Mouse (Mus musculus): ENCODE measurements at regions not wholly inside any gene's neighbourhood (a gene's known extent, or its start where the extent isn't known, plus 50 kb on each side); places are given as distances from the start of the nearest gene placed in this dataset.
A peak's percentile ranks its signal among the peaks of the same experiment; 100 is the strongest.

GRCm38 (mm10) chr1:14484121-14484916, 1608.8 kb downstream of the 4930444P10Rik start:
- TF ChIP-seq CTCF (IDR thresholded peaks at IDR 0.05; ENCODE audit: low read depth) = no peak
- Histone ChIP-seq H3K27me3 (ENCODE audit: insufficient read depth, low read length) (no peaks in the 10 kb centered on the region), H3K4me2 (ENCODE audit: low read depth, low read length) (no peak overlapping the region), H3K9ac (replicated peaks; ENCODE audit: low read length) (no peak overlapping the region), H3K9me3 (ENCODE audit: low read length) (no peaks in the 10 kb centered on the region), H3K4me1 (ENCODE audit: insufficient read depth, low read length) (no peaks in the 10 kb centered on the region), H3K27ac (no peak overlapping the region), H3K4me3 (ENCODE audit: low read length) (no peak overlapping the region), H3K36me3 (ENCODE audit: insufficient read depth, low read length) (no peaks in the 10 kb centered on the region)
- WGBS = 90% methylated on average over 6 of the region's 6 CpGs
- DNase-seq (ENCODE audit: low spot score) (no peak), ATAC-seq (no peak)

- 17% methylated on average over 3 of the region's 3 CpGs for WGBS
Observed at GRCm38 (mm10) chr1:14472294-14472693, 1620.8 kb downstream of the 4930444P10Rik start.

GRCm38 (mm10) chr1:14471551-14471950, 1621.6 kb downstream of the 4930444P10Rik start:
- TF ChIP-seq CTCF (IDR thresholded peaks at IDR 0.05; ENCODE audit: low read depth) = no peak
- no peaks in the 10 kb centered on the region for H3K36me3 ChIP-seq (ENCODE audit: insufficient read depth, low read length)
- no peak overlapping the region for H3K27ac ChIP-seq
- H3K27me3 ChIP-seq (ENCODE audit: insufficient read depth, low read length) = no peaks in the 10 kb centered on the region
- no peaks in the 10 kb centered on the region for H3K9me3 ChIP-seq (ENCODE audit: low read length)
- H3K4me1 ChIP-seq (ENCODE audit: insufficient read depth, low read length) = no peaks in the 10 kb centered on the region; the same call in 1 of the 2 replicates
- DNase-seq (ENCODE audit: low spot score) (no peak), ATAC-seq (no peak)
- no peak overlapping the region for H3K4me3 ChIP-seq (ENCODE audit: low read length)
- no peak overlapping the region for H3K4me2 ChIP-seq (ENCODE audit: low read depth, low read length)
- no peak overlapping the region for H3K9ac ChIP-seq (replicated peaks; ENCODE audit: low read length)
- 13% methylated on average over 2 of the region's 2 CpGs for WGBS

More at GRCm38 (mm10) chr1:14472294-14472693, 1620.8 kb downstream of the 4930444P10Rik start:
- TF ChIP-seq CTCF (IDR thresholded peaks at IDR 0.05; ENCODE audit: low read depth) = no peak
- Histone ChIP-seq H3K27ac (no peak overlapping the region), H3K4me1 (ENCODE audit: insufficient read depth, low read length) (no peaks in the 10 kb centered on the region; the same call in 1 of the 2 replicates), H3K9me3 (ENCODE audit: low read length) (no peaks in the 10 kb centered on the region), H3K36me3 (ENCODE audit: insufficient read depth, low read length) (no peaks in the 10 kb centered on the region), H3K4me2 (ENCODE audit: low read depth, low read length) (no peak overlapping the region), H3K4me3 (ENCODE audit: low read length) (no peak overlapping the region), H3K27me3 (ENCODE audit: insufficient read depth, low read length) (no peaks in the 10 kb centered on the region), H3K9ac (replicated peaks; ENCODE audit: low read length) (no peak overlapping the region)
- no peak for ATAC-seq
- no peak for DNase-seq (ENCODE audit: low spot score)

DNA sequence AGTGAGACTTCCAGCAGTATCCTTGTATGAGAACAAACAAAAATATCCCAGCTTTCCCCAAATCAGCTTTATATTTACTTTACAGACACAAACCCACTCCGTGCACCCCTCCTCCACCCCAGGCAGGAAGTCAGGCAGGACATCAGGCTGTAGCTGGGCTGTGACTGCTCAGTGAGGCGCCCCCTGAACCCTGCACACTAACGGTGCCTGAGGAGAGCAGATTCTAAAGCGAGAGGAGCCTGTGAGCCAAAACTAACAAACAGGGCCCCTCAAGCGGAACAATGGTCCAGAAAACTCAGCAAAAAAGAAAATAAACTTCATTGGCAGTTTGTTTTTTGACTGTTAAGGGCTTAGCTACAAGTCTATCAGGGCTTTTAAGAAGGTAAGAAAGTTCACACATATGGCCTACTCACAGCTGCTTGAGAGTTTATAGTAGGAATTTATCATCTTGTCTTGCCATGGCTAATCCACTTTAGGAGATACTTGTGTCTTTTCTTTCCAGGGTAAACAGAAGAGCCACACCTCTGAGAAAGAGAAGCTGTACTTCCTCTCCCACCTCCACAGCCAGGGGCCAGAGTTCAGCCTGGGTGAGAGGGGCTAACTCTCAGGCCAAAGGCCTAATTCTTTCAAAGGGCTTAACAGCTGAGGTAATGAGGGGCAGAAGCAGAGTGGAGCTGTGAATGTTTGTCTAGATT, 1628.2 kb downstream of the 4930444P10Rik start:
- no peak for TF ChIP-seq CTCF (IDR thresholded peaks at IDR 0.05; ENCODE audit: low read depth)
- Histone ChIP-seq H3K4me2 (ENCODE audit: low read depth, low read length) (no peak overlapping the region), H3K4me1 (ENCODE audit: insufficient read depth, low read length) (no peaks in the 10 kb centered on the region), H3K27ac (no peak overlapping the region), H3K36me3 (ENCODE audit: insufficient read depth, low read length) (no peaks in the 10 kb centered on the region), H3K9ac (replicated peaks; ENCODE audit: low read length) (no peak overlapping the region), H3K9me3 (ENCODE audit: low read length) (no peaks in the 10 kb centered on the region), H3K4me3 (ENCODE audit: low read length) (no peak overlapping the region), H3K27me3 (ENCODE audit: insufficient read depth, low read length) (no peaks in the 10 kb centered on the region)
- DNase-seq (ENCODE audit: low spot score) (no peak), ATAC-seq (no peak)
- 36% methylated on average over 5 of the region's 5 CpGs for WGBS

DNA sequence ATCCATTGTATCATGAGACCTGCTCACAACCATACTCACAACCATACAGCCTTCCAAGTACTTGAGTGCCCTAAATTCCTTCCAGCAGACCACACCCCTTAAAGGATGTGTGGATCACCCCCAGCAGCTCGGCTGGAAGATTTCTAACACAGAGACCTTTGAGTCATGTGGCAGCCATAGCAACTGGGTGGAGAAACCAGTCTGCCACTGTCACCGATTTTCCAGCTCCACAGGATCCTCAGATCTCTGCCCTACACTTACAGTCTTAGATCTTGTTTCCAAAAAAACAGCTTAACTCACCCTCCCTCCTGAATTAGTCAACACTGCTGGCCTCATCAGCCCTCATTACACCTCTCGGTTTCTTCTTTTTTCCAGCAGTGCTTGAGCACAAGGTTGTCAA, 1630.6 kb downstream of the 4930444P10Rik start:
- Histone ChIP-seq H3K9ac (replicated peaks; ENCODE audit: low read length) (no peak overlapping the region), H3K27ac (no peak overlapping the region), H3K4me2 (ENCODE audit: low read depth, low read length) (no peak overlapping the region), H3K4me3 (ENCODE audit: low read length) (no peak overlapping the region), H3K4me1 (ENCODE audit: insufficient read depth, low read length) (no peaks in the 10 kb centered on the region), H3K9me3 (ENCODE audit: low read length) (no peaks in the 10 kb centered on the region), H3K36me3 (ENCODE audit: insufficient read depth, low read length) (no peaks in the 10 kb centered on the region), H3K27me3 (ENCODE audit: insufficient read depth, low read length) (no peaks in the 10 kb centered on the region)
- TF ChIP-seq CTCF (IDR thresholded peaks at IDR 0.05; ENCODE audit: low read depth) = no peak
- 22% methylated on average over 3 of the region's 3 CpGs for whole genome bisulfite sequencing
- DNase-seq (ENCODE audit: low spot score) = no peak
- 0 out of 2 replicates have a peak, but pooled peaks have one; percentile 32 for ATAC-seq

DNA sequence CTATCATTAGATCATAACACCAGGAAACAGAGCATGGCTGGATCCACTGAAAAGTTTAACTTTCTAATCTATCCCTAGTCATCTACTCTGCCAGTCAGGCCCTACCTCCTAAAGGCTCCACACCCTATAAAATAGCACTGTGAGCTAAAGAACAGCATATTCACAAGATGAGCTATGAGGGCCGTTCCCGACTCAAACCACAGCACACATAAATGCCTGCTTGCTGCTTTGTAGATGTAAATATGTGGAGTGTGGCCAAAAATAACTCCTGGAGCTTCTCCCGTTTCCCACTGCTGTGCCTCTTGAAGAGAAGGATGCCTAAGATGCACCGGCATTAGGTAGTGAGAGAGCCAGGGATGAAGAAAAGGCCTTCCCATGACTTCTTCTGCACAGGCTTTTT, 1632.3 kb downstream of the 4930444P10Rik start:
- ATAC-seq (no peak), DNase-seq (ENCODE audit: low spot score) (no peak)
- Histone ChIP-seq H3K9ac (replicated peaks; ENCODE audit: low read length) (no peak overlapping the region), H3K27ac (no peak overlapping the region), H3K4me1 (ENCODE audit: insufficient read depth, low read length) (no peaks in the 10 kb centered on the region), H3K4me3 (ENCODE audit: low read length) (no peak overlapping the region), H3K27me3 (ENCODE audit: insufficient read depth, low read length) (no peaks in the 10 kb centered on the region), H3K36me3 (ENCODE audit: insufficient read depth, low read length) (no peaks in the 10 kb centered on the region), H3K4me2 (ENCODE audit: low read depth, low read length) (no peak overlapping the region), H3K9me3 (ENCODE audit: low read length) (no peaks in the 10 kb centered on the region)
- TF ChIP-seq CTCF (IDR thresholded peaks at IDR 0.05; ENCODE audit: low read depth) = no peak
- WGBS = 68% methylated on average over 4 of the region's 4 CpGs

DNA sequence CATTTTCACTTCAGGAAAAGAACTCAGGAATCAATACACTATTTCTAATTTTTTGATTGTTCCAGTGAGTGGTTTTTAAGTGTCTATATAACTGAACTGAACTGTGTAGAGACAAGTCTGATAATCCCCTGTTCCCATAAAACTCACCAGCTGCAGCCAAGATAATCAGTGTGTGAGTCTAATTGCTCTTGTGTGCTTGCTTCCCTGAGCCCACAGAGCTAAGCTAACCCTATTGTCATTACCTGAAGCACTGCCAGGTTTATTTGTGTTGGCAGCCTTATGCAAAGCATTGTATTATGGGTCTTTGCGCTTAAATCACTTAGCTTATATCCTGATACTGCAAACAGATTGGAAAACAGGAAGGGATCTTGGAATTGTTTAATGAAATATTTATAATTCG, 1663.8 kb downstream of the 4930444P10Rik start:
- Histone ChIP-seq H3K36me3 (ENCODE audit: insufficient read depth, low read length) (no peaks in the 10 kb centered on the region), H3K9ac (replicated peaks; ENCODE audit: low read length) (no peak overlapping the region), H3K4me1 (ENCODE audit: insufficient read depth, low read length) (no peaks in the 10 kb centered on the region), H3K9me3 (ENCODE audit: low read length) (no peaks in the 10 kb centered on the region), H3K27ac (no peak overlapping the region), H3K4me3 (ENCODE audit: low read length) (no peak overlapping the region), H3K27me3 (ENCODE audit: insufficient read depth, low read length) (no peaks in the 10 kb centered on the region), H3K4me2 (ENCODE audit: low read depth, low read length) (no peak overlapping the region)
- DNase-seq (ENCODE audit: low spot score) (peak; percentile 7), ATAC-seq (no peak)
- 59% methylated on average over 2 of the region's 2 CpGs for WGBS
- TF ChIP-seq CTCF (IDR thresholded peaks at IDR 0.05; ENCODE audit: low read depth) = no peak
